Mouse (Mus musculus): Measurements from ENCODE around the gene Olfr370. TPM values are rescaled to one million over a fixed set of nuclear protein-coding genes. Genes with fewer than 3 reads are reported as not detected.
"Not testable (repeated sequence)": the region's sequence is repeated elsewhere in the genome, so short reads cannot be mapped to it uniquely, and the experiment has no call there.

The Olfr370 gene
- not detected in 2 replicates for polyA plus RNA-seq (2015; fragmentation: Nextera tagmentation; extraction: Ambion mirVana)

GRCm38 (mm10) chr8:83535736-83536135 is at the start of gene Olfr370:
Gene Olfr370, plus strand, starts transcription at chr8:83535780.
- ATAC-seq (replicated peaks; ENCODE audit: extremely low read depth, insufficient read depth, low FRiP score), result no peak
- H3K9me3 ChIP-seq (replicated peaks; ENCODE audit: control insufficient read depth, low read length), result no peaks in the 10 kb centered on the region
- H3K27ac ChIP-seq (ENCODE audit: low read length), result no peak within 1 kb of the TSS
- no peaks in the 10 kb centered on the region for H3K27me3 ChIP-seq (ENCODE audit: control insufficient read depth, insufficient read depth, low read length)
- WGBS, result 60% methylated on average over 3 of the region's 3 CpGs
- H3K4me1 ChIP-seq (ENCODE audit: control insufficient read depth, insufficient read depth, low read length), result no peaks in the 10 kb centered on the region
- no peak within 1 kb of the TSS for H3K4me3 ChIP-seq (ENCODE audit: low read length)
- H3K9ac ChIP-seq (ENCODE audit: low read length), result no peak within 1 kb of the TSS
- H3K4me2 ChIP-seq (ENCODE audit: low read depth, low read length), result no peak within 1 kb of the TSS
- no peaks in the 10 kb centered on the region for H3K36me3 ChIP-seq (ENCODE audit: control insufficient read depth, insufficient read depth)

- Histone ChIP-seq H3K4me2 (ENCODE audit: low read depth, low read length) (no peak overlapping the region), H3K27me3 (ENCODE audit: control insufficient read depth, insufficient read depth, low read length) (no peaks in the 10 kb centered on the region), H3K9ac (ENCODE audit: low read length) (no peak overlapping the region), H3K27ac (ENCODE audit: low read length) (no peak overlapping the region), H3K4me3 (ENCODE audit: low read length) (no peak overlapping the region), H3K4me1 (ENCODE audit: control insufficient read depth, insufficient read depth, low read length) (no peaks in the 10 kb centered on the region), H3K36me3 (ENCODE audit: control insufficient read depth, insufficient read depth) (no peaks in the 10 kb centered on the region), H3K9me3 (replicated peaks; ENCODE audit: control insufficient read depth, low read length) (peaks cover 5% of the 10 kb centered on the region)
- 77% methylated on average over 3 of the region's 3 CpGs for WGBS
- ATAC-seq (replicated peaks; ENCODE audit: extremely low read depth, insufficient read depth, low FRiP score), result no peak
Observed at GRCm38 (mm10) chr8:83511696-83512095, 23.9 kb upstream of the Olfr370 start.

GRCm38 (mm10) chr8:83520432-83520831 is 15.1 kb upstream of the Olfr370 start:
- H3K36me3 ChIP-seq (ENCODE audit: control insufficient read depth, insufficient read depth), result no peaks in the 10 kb centered on the region
- no peaks in the 10 kb centered on the region for H3K4me1 ChIP-seq (ENCODE audit: control insufficient read depth, insufficient read depth, low read length)
- H3K9ac ChIP-seq (ENCODE audit: low read length), result no peak overlapping the region
- 69% methylated on average over 3 of the region's 3 CpGs for WGBS
- no peak for ATAC-seq (replicated peaks; ENCODE audit: extremely low read depth, insufficient read depth, low FRiP score)
- no peaks in the 10 kb centered on the region for H3K27me3 ChIP-seq (ENCODE audit: control insufficient read depth, insufficient read depth, low read length)
- no peak overlapping the region for H3K4me2 ChIP-seq (ENCODE audit: low read depth, low read length)
- no peaks in the 10 kb centered on the region for H3K9me3 ChIP-seq (replicated peaks; ENCODE audit: control insufficient read depth, low read length)
- no peak overlapping the region for H3K27ac ChIP-seq (ENCODE audit: low read length)
- H3K4me3 ChIP-seq (ENCODE audit: low read length), result no peak overlapping the region

GRCm38 (mm10) chr8:83520907-83521306 is 14.7 kb upstream of the Olfr370 start:
- H3K9me3 ChIP-seq (replicated peaks; ENCODE audit: control insufficient read depth, low read length); H3K4me1 ChIP-seq (ENCODE audit: control insufficient read depth, insufficient read depth, low read length); H3K27me3 ChIP-seq (ENCODE audit: control insufficient read depth, insufficient read depth, low read length); H3K27ac ChIP-seq (ENCODE audit: low read length); H3K4me3 ChIP-seq (ENCODE audit: low read length); H3K36me3 ChIP-seq (ENCODE audit: control insufficient read depth, insufficient read depth); ATAC-seq (replicated peaks; ENCODE audit: extremely low read depth, insufficient read depth, low FRiP score); H3K4me2 ChIP-seq (ENCODE audit: low read depth, low read length); H3K9ac ChIP-seq (ENCODE audit: low read length): not testable (repeated sequence)
- WGBS, result 63% methylated on average over 3 of the region's 3 CpGs

DNA sequence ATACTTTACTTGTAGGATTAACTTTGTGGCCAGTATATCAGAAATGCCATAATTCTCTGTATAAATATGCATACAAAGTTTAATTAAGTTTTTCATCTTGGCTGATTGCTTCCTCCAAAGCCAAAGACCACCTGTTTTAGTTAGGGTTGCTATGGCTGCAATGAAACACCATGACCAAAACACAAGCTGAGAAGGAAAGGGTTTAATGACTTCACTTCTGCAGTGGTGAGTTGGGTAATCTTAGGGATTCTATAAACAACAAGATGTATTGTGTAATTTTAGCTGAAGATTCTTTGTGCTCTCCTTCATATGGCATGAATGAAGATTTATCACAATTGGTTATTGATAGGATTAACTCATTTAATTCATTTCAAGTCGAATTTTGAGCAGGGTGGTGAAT is 14.3 kb upstream of the Olfr370 start:
- H3K36me3 ChIP-seq (ENCODE audit: control insufficient read depth, insufficient read depth), result no peaks in the 10 kb centered on the region
- no peaks in the 10 kb centered on the region for H3K9me3 ChIP-seq (replicated peaks; ENCODE audit: control insufficient read depth, low read length)
- WGBS, result 16% methylated on average over 1 of the region's 1 CpGs
- no peak overlapping the region for H3K27ac ChIP-seq (ENCODE audit: low read length)
- H3K9ac ChIP-seq (ENCODE audit: low read length), result no peak overlapping the region
- no peak for ATAC-seq (replicated peaks; ENCODE audit: extremely low read depth, insufficient read depth, low FRiP score)
- H3K4me3 ChIP-seq (ENCODE audit: low read length), result no peak overlapping the region
- H3K27me3 ChIP-seq (ENCODE audit: control insufficient read depth, insufficient read depth, low read length), result no peaks in the 10 kb centered on the region
- no peak overlapping the region for H3K4me2 ChIP-seq (ENCODE audit: low read depth, low read length)
- H3K4me1 ChIP-seq (ENCODE audit: control insufficient read depth, insufficient read depth, low read length), result no peaks in the 10 kb centered on the region

DNA sequence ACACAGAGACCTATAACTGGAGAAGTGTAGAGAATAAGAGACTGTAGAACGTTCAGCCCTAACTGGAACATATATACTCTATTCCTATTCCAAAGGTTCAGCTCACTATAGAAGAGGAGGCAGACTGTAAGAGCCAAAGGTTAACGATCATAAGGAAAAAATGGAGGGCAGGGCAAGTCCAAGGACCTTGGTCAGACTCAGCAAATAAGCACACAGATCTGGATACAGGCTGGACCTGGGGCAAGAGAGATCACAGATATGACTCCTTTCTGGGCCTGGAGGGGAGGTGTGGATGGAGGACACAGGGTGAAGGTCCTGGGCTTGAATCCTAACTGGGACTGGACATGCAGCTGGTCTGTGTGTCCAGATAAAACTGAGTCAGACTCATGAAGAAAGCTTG is 778 bp upstream of the Olfr370 start:
- Histone ChIP-seq H3K4me1 (ENCODE audit: control insufficient read depth, insufficient read depth, low read length) (no peaks in the 10 kb centered on the region), H3K4me3 (ENCODE audit: low read length) (no peak overlapping the region), H3K27ac (ENCODE audit: low read length) (no peak overlapping the region), H3K9ac (ENCODE audit: low read length) (no peak overlapping the region), H3K4me2 (ENCODE audit: low read depth, low read length) (no peak overlapping the region), H3K9me3 (replicated peaks; ENCODE audit: control insufficient read depth, low read length) (no peaks in the 10 kb centered on the region), H3K36me3 (ENCODE audit: control insufficient read depth, insufficient read depth) (no peaks in the 10 kb centered on the region), H3K27me3 (ENCODE audit: control insufficient read depth, insufficient read depth, low read length) (no peaks in the 10 kb centered on the region)
- WGBS, result 83% methylated on average over 2 of the region's 2 CpGs
- ATAC-seq (replicated peaks; ENCODE audit: extremely low read depth, insufficient read depth, low FRiP score), result no peak

GRCm38 (mm10) chr8:83562669-83563068 is 27.1 kb downstream of the Olfr370 start:
- Histone ChIP-seq H3K4me3 (ENCODE audit: low read length) (no peak overlapping the region), H3K9me3 (replicated peaks; ENCODE audit: control insufficient read depth, low read length) (no peaks in the 10 kb centered on the region), H3K4me2 (ENCODE audit: low read depth, low read length) (no peak overlapping the region), H3K27ac (ENCODE audit: low read length) (no peak overlapping the region), H3K36me3 (ENCODE audit: control insufficient read depth, insufficient read depth) (no peaks in the 10 kb centered on the region), H3K27me3 (ENCODE audit: control insufficient read depth, insufficient read depth, low read length) (no peaks in the 10 kb centered on the region), H3K9ac (ENCODE audit: low read length) (no peak overlapping the region), H3K4me1 (ENCODE audit: control insufficient read depth, insufficient read depth, low read length) (peaks cover 5% of the 10 kb centered on the region)
- no peak for ATAC-seq (replicated peaks; ENCODE audit: extremely low read depth, insufficient read depth, low FRiP score)
- WGBS, result 48% methylated on average over 3 of the region's 3 CpGs

- WGBS, result 65% methylated on average over 4 of the region's 4 CpGs
- Histone ChIP-seq H3K36me3 (ENCODE audit: control insufficient read depth, insufficient read depth) (no peaks in the 10 kb centered on the region), H3K9ac (ENCODE audit: low read length) (no peak overlapping the region), H3K4me1 (ENCODE audit: control insufficient read depth, insufficient read depth, low read length) (peaks cover 11% of the 10 kb centered on the region), H3K9me3 (replicated peaks; ENCODE audit: control insufficient read depth, low read length) (no peaks in the 10 kb centered on the region), H3K4me3 (ENCODE audit: low read length) (no peak overlapping the region), H3K27ac (ENCODE audit: low read length) (no peak overlapping the region), H3K4me2 (ENCODE audit: low read depth, low read length) (no peak overlapping the region), H3K27me3 (ENCODE audit: control insufficient read depth, insufficient read depth, low read length) (no peaks in the 10 kb centered on the region)
- no peak for ATAC-seq (replicated peaks; ENCODE audit: extremely low read depth, insufficient read depth, low FRiP score)
Observed at GRCm38 (mm10) chr8:83563246-83563645, 27.7 kb downstream of the Olfr370 start.

- Histone ChIP-seq H3K4me2 (ENCODE audit: low read depth, low read length) (peak overlapping the region; percentile 35; the same call in 1 of the 2 replicates), H3K36me3 (ENCODE audit: control insufficient read depth, insufficient read depth) (0 out of 2 replicates have a peak, but pooled peaks cover 4% of the 10 kb centered on the region), H3K27ac (ENCODE audit: low read length) (no peak overlapping the region), H3K9ac (ENCODE audit: low read length) (no peak overlapping the region), H3K4me1 (ENCODE audit: control insufficient read depth, insufficient read depth, low read length) (peaks cover 15% of the 10 kb centered on the region), H3K9me3 (replicated peaks; ENCODE audit: control insufficient read depth, low read length) (no peaks in the 10 kb centered on the region), H3K4me3 (ENCODE audit: low read length) (peak overlapping the region; percentile 88; the same call in 1 of the 2 replicates), H3K27me3 (ENCODE audit: control insufficient read depth, insufficient read depth, low read length) (no peaks in the 10 kb centered on the region)
- WGBS, result 75% methylated on average over 9 of the region's 9 CpGs
- ATAC-seq (replicated peaks; ENCODE audit: extremely low read depth, insufficient read depth, low FRiP score), result no peak
Observed at GRCm38 (mm10) chr8:83565731-83566375, 30.3 kb downstream of the Olfr370 start.

All from heart, embryonic 16.5 days (tissue).